ENCODE assay signal across 8 mouse cellular contexts in genomic region chr13:73469257-73469967, GRCm38 (mm10). TPM values are rescaled to one million over a fixed set of nuclear protein-coding genes. Genes with fewer than 3 reads are reported as not detected.
DNase-seq lines count a peak whose midpoint lies in the region; ATAC-seq and TF ChIP-seq lines count a peak whose summit lies in the region.

No protein-coding gene starts in this region.

- DNase-seq in heart, postnatal 10 days, result no peak
- peak; percentile 70 for DNase-seq in T-cell, adult 2 months (ENCODE audit: low spot score)
- no peak for DNase-seq in hindbrain, postnatal 0 days (ENCODE audit: low spot score)
- no peak for DNase-seq in left cerebral cortex, adult 8-10 months (ENCODE audit: low spot score in 2 of 2)
- no peak for DNase-seq in left cerebral cortex, adult 11 months (ENCODE audit: low spot score)
- no peak for DNase-seq in adrenal gland, postnatal 36 days

- WGBS in heart, embryonic 15.5 days, result 68% methylated on average over 9 of the region's 9 CpGs
- WGBS in hindbrain, postnatal 0 days, result 63% methylated on average over 9 of the region's 9 CpGs
- WGBS in neural tube, embryonic 14.5 days, result 75% methylated on average over 9 of the region's 9 CpGs

- H3K27ac ChIP-seq in heart, embryonic 15.5 days, result no peak overlapping the region
- no peak overlapping the region for H3K27ac ChIP-seq in hindbrain, postnatal 0 days
- H3K27ac ChIP-seq in neural tube, embryonic 14.5 days (ENCODE audit: low read depth, low read length), result no peak overlapping the region

- no peaks in the 10 kb centered on the region for H3K27me3 ChIP-seq in heart, embryonic 15.5 days
- H3K27me3 ChIP-seq in hindbrain, postnatal 0 days (ENCODE audit: insufficient read depth, low read length), result no peaks in the 10 kb centered on the region; the same call in 1 of the 2 replicates
- peaks cover 3% of the 10 kb centered on the region; the same call in 1 of the 2 replicates for H3K27me3 ChIP-seq in neural tube, embryonic 14.5 days (ENCODE audit: control insufficient read depth, insufficient read depth, low read length)

- no peak overlapping the region for H3K4me3 ChIP-seq in heart, embryonic 15.5 days
- peak overlapping the region; percentile 99; the same call in 1 of the 2 replicates for H3K4me3 ChIP-seq in hindbrain, postnatal 0 days (ENCODE audit: low read length)
- no peak overlapping the region for H3K4me3 ChIP-seq in neural tube, embryonic 14.5 days (ENCODE audit: low read depth, low read length)

- H3K9ac ChIP-seq in heart, embryonic 15.5 days, result no peak overlapping the region
- H3K9ac ChIP-seq in hindbrain, postnatal 0 days (replicated peaks; ENCODE audit: low read length), result 0 out of 2 replicates have a peak overlapping the region, but pooled peaks have one; percentile 4
- H3K9ac ChIP-seq in neural tube, embryonic 14.5 days (replicated peaks; ENCODE audit: low read depth, low read length), result 0 out of 2 replicates have a peak overlapping the region, but pooled peaks have one; percentile 32

- H3K36me3 ChIP-seq in heart, embryonic 15.5 days, result no peaks in the 10 kb centered on the region
- no peaks in the 10 kb centered on the region for H3K36me3 ChIP-seq in hindbrain, postnatal 0 days (ENCODE audit: insufficient read depth, low read length)
- H3K36me3 ChIP-seq in neural tube, embryonic 14.5 days (ENCODE audit: control insufficient read depth, insufficient read depth, low read length), result no peaks in the 10 kb centered on the region

- peak overlapping the region; percentile 19; the same call in 1 of the 2 replicates for H3K4me2 ChIP-seq in heart, embryonic 15.5 days
- H3K4me2 ChIP-seq in hindbrain, postnatal 0 days (ENCODE audit: low read depth, low read length), result peak overlapping the region; percentile 88
- peak overlapping the region; percentile 86; the same call in 1 of the 2 replicates for H3K4me2 ChIP-seq in neural tube, embryonic 14.5 days (ENCODE audit: low read depth, low read length)

- no peak for ATAC-seq in heart, embryonic 15.5 days (replicated peaks; ENCODE audit: insufficient number of reproducible peaks, insufficient read depth, low FRiP score, low read depth)
- no peak for ATAC-seq in hindbrain, postnatal 0 days
- ATAC-seq in neural tube, embryonic 14.5 days (ENCODE audit: low read depth), result no peak

- intact Hi-C loops in heart, postnatal 10 days (cut with DNase I), result loop anchor here (5.0 kb wide), 1 partner anchor 37 kb away; no protein-coding TSS in a partner anchor

- H3K4me1 ChIP-seq in heart, embryonic 15.5 days (replicated peaks), result peaks cover 9% of the 10 kb centered on the region
- H3K4me1 ChIP-seq in hindbrain, postnatal 0 days (ENCODE audit: insufficient read depth, low read length), result peaks cover 29% of the 10 kb centered on the region; the same call in 1 of the 2 replicates
- peaks cover 21% of the 10 kb centered on the region for H3K4me1 ChIP-seq in neural tube, embryonic 14.5 days (ENCODE audit: control insufficient read depth, insufficient read depth, low read length)

- H3K9me3 ChIP-seq in heart, embryonic 15.5 days (replicated peaks), result no peaks in the 10 kb centered on the region
- no peaks in the 10 kb centered on the region for H3K9me3 ChIP-seq in hindbrain, postnatal 0 days (ENCODE audit: low read length)
- no peaks in the 10 kb centered on the region for H3K9me3 ChIP-seq in neural tube, embryonic 14.5 days (ENCODE audit: control insufficient read depth, low read length)

- TF ChIP-seq CTCF in hindbrain, postnatal 0 days (IDR thresholded peaks at IDR 0.05; ENCODE audit: low read depth), result no peak

RNA-seq across cellular contexts. Expression of gene Lpcat1, which starts 2.4 kb away (rescaled TPM):
- polyA plus RNA-seq in heart, embryonic 15.5 days (2015; fragmentation: Nextera tagmentation; extraction: Ambion mirVana), result 15.9 and 19.1 TPM in 2 replicates
- total RNA-seq in heart, postnatal 10 days (2021), result 10 to 100 TPM; 10.7 to 13.0 TPM
- total RNA-seq in hindbrain, postnatal 0 days (2014; rRNA removed), result 191 and 199 TPM in 2 replicates
- polyA plus RNA-seq in hindbrain, postnatal 0 days (2015; fragmentation: Nextera tagmentation; extraction: Ambion mirVana), result 75.7 and 78.5 TPM in 2 replicates
- 74.9 and 80.1 TPM in 2 replicates for polyA plus RNA-seq in neural tube, embryonic 14.5 days (2014; fragmentation: Nextera tagmentation; extraction: Ambion mirVana)
- total RNA-seq in left cerebral cortex, adult 8-10 months (2022), result 10 to 100 TPM; 41.8 to 46.2 (median 44.9) TPM
- 10 to 100 TPM; 15.5 to 15.9 TPM for total RNA-seq in adrenal gland, postnatal 36 days (2021)

Comparison
In these comparisons a context has a peak if more than half of its experiments do, and no peak if none do; other contexts are left out.
1. H3K4me2 ChIP-seq: peak in every context shown above with its lines; median percentile 88 in hindbrain, postnatal 0 days; 86 in neural tube, embryonic 14.5 days; 19 in heart, embryonic 15.5 days.